Mouse (Mus musculus): ENCODE data around the gene Lrit3.
"Not testable (repeated sequence)": the region's sequence is repeated elsewhere in the genome, so short reads cannot be mapped to it uniquely, and the experiment has no call there.

- TF ChIP-seq CTCF, POLR2A (IDR thresholded peaks at IDR 0.05; ENCODE audit: insufficient read depth, low read depth, low read length): not testable (repeated sequence)
These were observed 46.2 kb downstream of the Lrit3 start for GRCm38 (mm10) chr3:129757599-129757998.

Data from olfactory bulb, adult 2 months (tissue).